Mouse (Mus musculus): ENCODE measurements around the gene Ttc30a2.
"Not testable (repeated sequence)": the region's sequence is repeated elsewhere in the genome, so short reads cannot be mapped to it uniquely, and the experiment has no call there.

The Ttc30a2 gene

DNA sequence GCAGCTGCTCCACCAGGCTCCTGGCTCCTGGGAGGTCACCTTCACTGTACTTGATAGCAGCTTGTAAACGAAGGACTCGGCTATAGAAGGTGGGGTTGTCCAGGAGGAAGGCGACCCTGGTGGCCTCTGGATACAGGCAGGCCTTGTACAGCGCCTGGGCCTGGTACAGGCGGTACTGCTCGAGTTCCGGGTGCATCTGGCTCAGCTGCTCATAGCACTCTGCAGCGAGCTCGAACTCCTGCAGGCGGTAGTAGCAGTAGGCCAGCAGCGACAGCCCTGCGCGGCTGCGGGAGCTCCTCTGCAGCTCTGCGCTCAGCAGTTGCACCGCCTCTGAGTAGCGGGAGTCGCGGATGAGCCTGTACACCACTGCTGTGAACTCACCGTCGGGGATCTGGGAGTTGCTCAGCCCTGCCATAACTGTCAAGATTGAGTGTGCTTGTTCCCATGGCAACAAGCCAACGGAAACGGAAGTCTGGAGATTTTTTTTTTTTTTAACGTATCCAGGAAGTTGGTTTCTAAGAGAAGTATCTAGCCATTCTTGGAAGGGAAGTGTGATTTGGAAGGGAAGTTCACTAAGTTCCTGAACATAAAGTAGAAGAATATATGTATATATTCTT lies at the start of gene Ttc30a2:
Ttc30a2 (minus strand) TSS at position 419 of the 617 bp plus-strand sequence.
- TF ChIP-seq GATA4 (IDR thresholded peaks at IDR 0.05; ENCODE audit: insufficient replicate concordance, low read length): not testable (repeated sequence)

DNA sequence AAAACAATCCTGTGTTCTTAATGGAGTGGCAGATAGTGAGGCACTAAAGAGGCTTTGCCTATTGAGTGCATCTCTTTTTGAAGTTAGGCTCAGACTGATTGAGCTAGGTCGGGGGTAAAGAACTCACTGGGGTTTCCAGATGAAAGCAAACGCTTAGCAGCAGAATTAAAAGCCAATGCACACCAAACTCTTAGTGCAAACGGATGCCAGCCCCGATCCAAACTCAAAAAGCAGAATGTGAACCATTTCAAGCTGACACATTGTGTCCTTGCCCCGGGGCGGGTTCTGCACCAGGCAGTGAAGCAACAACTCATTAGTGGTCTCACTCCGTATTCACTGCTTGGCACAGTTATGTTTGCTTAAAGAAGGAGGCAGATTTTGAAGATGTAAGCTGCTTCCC lies 38.9 kb upstream of the Ttc30a2 start:
- TF ChIP-seq GATA4 (IDR thresholded peaks at IDR 0.05; ENCODE audit: insufficient replicate concordance, low read length): no peak

DNA sequence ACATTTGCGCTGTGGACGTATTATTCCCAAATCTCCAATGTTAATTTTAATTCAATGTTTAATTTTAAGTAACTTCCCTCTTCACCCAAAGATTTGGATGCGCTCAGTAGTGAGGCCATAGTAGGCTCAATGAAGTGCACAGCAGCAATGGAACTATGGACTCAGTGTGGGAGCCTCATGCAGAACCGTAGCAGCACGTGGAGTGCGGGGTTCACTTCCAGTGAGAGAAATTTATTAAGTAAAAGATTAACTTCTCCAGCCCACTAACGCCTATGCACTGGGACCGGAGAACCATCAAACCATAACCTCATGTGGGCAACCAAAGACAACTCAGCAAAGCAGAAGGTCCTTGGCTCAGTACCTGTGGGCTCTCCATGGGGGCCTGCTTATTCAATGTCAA lies 38.2 kb upstream of the Ttc30a2 start:
- no peak for TF ChIP-seq GATA4 (IDR thresholded peaks at IDR 0.05; ENCODE audit: insufficient replicate concordance, low read length)

DNA sequence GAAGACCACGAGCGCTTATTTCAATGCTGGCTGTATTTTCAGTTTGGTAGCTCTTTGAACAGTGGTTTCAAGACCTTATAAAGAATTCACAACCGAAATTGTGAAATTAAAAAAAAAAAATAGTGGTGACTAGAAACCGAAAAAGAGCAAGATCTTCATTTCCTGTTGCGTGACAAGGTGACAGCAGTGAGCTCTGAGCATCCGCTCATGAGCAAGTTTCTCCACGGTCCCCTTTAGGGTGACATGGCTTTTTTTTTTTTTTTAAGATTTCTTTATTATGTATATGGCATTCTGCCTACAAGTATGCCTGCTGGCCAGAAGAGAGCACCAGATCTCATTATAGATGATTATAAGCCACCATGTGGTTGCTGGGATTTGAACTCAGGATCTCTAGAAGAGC lies 37.5 kb upstream of the Ttc30a2 start:
- TF ChIP-seq GATA4 (IDR thresholded peaks at IDR 0.05; ENCODE audit: insufficient replicate concordance, low read length): no peak

DNA sequence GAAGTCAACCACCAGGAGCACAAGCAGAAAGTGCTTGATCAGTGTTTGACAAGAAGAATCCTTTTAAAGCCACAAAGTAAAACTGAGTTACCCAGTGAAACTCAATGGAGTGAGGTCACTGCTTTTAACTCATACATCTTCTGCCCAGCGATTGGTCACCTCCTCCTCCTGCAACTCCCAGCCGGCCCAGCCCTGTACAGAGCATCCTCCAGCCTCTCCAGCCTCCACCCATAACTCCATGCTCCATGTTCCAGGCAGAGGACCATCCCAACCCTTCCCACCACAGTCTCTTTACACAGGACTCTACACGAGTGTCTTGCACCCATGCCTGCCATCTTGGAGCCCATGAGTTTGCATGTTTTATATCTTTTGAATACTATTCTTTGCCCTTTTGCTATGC lies 36.7 kb upstream of the Ttc30a2 start:
- TF ChIP-seq GATA4 (IDR thresholded peaks at IDR 0.05; ENCODE audit: insufficient replicate concordance, low read length): no peak

DNA sequence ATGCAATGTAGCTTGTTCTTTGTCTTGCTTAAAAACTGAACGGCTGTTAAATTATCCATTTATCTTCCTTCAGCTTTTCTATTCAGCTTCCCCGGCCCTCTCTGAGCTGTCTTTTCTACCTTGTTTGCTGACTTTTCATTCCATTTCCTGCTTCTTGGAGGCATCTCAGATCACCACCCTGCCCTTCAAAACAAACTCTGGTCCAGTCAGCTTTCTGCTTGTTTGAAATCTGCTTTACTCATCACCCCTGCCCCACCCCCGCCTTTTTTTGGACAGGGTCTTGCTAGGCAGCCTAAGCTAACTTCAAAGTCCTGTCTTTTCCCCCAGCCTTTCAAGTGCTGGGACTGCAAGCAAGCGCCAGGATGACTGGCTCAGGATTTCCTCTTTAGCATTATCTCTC lies 28.2 kb upstream of the Ttc30a2 start:
- TF ChIP-seq GATA4 (IDR thresholded peaks at IDR 0.05; ENCODE audit: insufficient replicate concordance, low read length): no peak

DNA sequence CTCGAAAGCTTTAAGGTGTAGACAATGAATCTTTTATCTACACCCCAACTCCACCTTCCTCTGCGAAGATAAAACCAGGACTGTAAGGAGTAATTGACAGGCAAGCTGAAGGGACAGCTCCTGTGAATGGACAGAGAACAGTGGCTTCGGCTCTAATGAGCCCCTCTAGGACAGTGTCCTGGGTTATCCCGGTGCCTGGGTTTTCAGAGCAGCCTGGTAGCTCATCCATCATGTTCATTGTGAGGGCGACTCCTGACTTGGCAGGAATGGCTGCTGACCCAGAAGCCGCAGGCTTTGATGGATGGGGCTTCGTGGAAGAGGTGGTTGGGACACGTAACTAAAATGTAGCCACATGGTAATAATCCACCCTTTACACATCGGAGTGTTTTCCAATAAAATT lies 24.9 kb upstream of the Ttc30a2 start:
- TF ChIP-seq GATA4 (IDR thresholded peaks at IDR 0.05; ENCODE audit: insufficient replicate concordance, low read length): no peak

DNA sequence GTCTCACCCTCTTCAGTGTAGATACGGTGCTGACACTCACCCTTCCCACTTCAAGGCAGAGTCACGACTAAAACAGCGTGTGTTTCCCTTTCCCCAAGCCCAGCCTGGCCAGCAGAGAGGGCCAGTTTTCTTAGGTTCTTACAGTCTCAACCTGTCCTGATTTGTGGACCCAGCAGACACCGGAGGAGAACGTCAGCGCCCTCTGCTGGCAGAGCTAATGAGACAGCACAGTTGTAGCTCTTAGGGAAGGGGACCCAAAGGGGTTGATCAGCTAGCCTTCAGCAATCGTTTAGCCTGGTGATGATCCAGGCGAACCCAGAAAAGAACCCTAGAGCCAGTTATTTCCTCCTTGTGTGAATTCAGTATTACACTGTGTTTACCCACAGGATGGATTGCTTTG lies 23.4 kb upstream of the Ttc30a2 start:
- no peak for TF ChIP-seq GATA4 (IDR thresholded peaks at IDR 0.05; ENCODE audit: insufficient replicate concordance, low read length)

DNA sequence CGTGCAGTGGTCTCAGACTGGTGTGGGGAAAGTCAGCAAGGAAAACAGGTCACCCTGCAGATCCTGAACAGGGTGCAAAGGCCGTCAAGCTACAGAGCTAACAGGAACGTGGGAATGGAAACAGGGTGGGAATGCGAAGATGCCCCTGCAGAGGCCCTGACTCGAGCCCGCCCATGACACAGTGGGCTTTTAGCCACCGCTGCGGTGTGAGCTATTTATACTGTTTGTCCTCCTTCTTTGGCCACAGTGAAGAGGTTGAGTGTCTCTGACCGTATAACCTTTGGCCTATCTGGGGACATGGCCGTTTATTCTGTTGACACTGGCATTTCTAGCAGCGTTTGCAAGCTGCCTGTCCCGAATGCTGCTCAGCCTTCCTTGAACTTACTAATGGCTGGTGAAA lies 21.7 kb upstream of the Ttc30a2 start:
- no peak for TF ChIP-seq GATA4 (IDR thresholded peaks at IDR 0.05; ENCODE audit: insufficient replicate concordance, low read length)

DNA sequence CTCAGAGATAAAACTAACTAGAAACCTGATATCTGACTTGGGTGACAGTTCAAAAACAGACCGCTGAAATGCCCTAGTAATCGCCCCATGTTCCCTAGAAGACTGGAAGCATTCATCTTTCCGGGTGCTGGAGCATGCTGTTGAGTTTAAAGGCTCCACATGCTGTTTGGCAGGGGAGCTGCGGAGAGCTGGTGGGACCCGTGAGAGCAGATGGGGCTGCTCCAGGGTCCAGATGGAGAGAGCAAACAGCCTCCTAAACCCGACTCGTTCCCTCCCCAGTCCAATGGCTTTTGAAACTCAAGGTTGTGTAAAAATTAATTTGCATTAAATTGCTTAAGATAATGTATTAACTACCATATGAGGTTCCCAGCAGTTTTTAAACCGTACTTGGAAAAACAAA lies 20.7 kb upstream of the Ttc30a2 start:
- TF ChIP-seq GATA4 (IDR thresholded peaks at IDR 0.05; ENCODE audit: insufficient replicate concordance, low read length): no peak

DNA sequence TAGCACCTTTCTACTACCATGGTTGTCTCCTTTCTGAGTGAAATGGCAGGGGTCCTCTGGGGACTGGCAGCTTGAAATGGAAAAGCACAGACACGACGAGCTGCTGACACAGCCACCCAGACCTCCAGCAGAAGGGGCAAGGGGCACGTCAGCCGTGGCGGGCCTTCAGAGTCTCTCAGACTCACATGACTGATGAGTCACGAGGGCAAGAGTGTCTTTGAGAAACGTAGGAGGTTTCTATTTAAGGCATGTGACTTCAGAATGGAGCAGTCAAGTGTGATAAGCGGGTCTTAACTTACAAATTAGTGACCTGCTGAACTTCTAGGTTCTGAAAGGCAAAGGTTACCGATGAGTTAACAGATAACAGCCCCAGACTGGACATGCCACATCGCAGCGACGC lies 19.8 kb upstream of the Ttc30a2 start:
- no peak for TF ChIP-seq GATA4 (IDR thresholded peaks at IDR 0.05; ENCODE audit: insufficient replicate concordance, low read length)

DNA sequence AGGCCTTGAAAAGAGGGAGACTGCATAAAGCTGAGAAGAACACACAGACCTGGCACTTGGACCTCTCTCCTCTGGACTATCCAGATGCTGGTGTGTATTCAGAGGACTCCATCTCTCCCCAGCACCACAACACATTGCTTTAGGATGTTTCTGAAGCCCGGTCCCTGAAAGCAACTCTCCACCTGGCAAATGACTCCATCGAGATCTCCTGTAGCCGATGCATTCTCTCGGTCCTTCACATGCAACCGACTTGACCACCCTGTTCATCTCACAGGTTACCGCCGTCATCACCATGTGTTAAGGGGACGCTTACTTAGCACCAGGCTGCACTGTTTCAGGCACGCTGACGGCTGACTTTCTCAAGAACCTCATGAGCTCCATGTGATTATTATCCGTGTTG lies 16.9 kb upstream of the Ttc30a2 start:
- TF ChIP-seq GATA4 (IDR thresholded peaks at IDR 0.05; ENCODE audit: insufficient replicate concordance, low read length): no peak

DNA sequence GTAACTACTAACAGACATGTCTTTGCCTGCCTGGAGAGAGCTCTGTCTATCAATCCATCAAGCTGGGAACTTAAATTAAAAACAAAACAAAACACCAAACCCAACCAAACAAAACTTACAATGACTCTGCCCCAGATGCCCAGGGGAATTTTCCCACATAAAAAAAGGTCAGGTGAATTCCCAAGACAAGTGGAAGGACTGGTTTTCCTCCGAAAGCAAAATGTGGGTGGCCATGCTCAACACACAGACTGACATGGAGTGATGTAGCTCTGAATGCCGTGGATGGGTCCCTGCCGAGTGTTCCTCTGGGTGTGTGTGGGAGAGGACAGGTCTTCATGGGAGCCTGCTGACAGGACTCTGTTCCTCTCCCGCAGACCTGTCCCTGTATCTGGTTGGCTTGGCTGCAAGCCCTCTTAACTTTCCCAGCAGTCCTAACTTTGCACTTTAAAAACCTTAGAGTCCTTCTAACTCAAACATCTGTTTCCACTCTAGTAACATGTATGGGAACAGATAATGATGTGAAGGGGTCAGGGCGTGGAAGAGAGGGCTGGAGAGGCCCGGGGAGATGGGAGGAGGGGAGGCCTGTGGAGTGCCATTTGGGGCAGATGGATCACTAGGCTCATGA lies 13.7 kb upstream of the Ttc30a2 start:
- TF ChIP-seq GATA4 (IDR thresholded peaks at IDR 0.05; ENCODE audit: insufficient replicate concordance, low read length): no peak

DNA sequence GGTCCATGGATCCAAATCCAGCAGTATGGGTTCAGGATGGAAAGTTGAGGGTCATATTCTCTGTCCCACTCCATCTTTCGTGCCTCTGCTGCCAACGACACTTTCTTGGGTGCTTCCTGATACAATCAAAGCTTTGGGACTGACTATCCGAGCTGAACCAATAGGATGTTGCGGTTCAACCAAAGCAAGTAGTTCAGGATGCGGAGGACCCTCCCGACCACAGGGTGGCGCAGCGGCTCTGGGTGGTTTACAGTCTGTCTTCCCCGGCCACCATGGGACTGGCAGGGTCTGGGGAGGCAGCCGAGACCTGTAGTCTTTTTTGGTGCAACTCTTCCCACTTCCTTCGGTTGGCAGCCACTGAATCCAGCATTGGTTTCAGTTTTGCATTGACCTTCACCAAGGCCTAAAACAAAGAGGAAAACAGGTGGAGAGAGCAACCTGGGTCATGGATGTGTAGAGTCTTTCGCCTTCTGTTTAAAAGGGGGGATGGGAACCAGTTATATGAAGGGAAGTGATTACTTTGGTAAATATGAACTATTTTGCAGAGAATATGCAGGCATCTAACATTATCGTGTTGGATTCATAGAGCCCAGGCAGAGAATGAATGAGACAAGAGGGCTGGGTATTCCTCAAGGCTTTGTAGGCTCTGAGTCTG lies 13.0 kb upstream of the Ttc30a2 start:
- no peak for TF ChIP-seq GATA4 (IDR thresholded peaks at IDR 0.05; ENCODE audit: insufficient replicate concordance, low read length)

DNA sequence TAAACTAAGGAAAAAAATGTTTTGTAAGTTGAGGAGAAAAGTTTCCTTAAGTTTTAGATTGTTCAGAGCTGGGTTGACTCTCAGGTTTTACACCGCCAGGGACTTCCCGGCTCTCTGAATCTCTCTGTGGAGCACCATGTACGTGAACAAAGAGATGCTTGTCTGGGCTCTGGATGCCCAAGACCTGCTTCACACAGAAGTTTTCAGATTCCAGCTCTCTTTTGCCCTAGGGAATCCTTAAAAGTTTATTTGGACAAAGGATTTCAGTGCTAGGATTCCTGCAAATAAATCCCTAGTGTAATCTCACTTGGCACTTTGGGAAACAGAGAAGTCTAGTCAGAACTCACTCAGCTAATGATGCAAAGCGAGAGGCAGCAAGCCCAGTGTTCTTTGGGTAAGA lies 11.7 kb upstream of the Ttc30a2 start:
- no peak for TF ChIP-seq GATA4 (IDR thresholded peaks at IDR 0.05; ENCODE audit: insufficient replicate concordance, low read length)

DNA sequence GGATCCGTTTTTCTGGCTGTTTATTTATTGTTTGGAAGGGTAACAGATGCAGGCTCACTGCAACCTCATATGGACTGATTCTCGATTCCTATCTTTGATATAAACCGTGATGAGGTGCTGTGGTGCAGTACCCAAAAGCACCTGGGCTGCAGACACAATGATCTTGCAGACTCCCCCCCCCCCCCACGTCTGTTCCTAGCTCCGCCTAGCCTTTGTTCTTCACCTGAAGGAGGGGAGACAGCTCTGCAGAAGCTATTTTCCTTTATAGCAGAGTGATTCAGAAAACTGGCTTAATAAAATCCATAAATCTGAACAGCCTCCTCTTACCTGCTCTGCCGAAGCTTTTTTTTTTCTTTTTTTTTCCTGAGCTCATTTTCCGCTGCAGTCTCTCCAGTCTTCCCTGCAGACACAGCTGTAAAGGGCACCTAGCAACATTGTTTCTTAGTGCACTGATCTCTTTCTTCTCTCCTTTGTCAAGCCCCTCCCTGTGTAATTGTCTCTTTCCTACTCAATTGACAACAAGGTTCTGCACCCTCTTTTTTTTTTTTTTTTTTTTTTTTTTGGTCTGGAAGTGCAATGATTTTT lies 10.9 kb upstream of the Ttc30a2 start:
- no peak for TF ChIP-seq GATA4 (IDR thresholded peaks at IDR 0.05; ENCODE audit: insufficient replicate concordance, low read length)

Measured in liver, adult (tissue).